Mouse (Mus musculus) limb, embryonic 11.5 days (tissue): ENCODE measurements around the gene Hist1h2ag. TPM values are rescaled to one million over a fixed set of nuclear protein-coding genes. Genes with fewer than 3 reads are reported as not detected.
"Not testable (repeated sequence)": the region's sequence is repeated elsewhere in the genome, so short reads cannot be mapped to it uniquely, and the experiment has no call there.

ENCODE experiments used
- ATAC-seq: fragments of 200-750 bp; cut with Nextera tagmentation; 2 replicates; pipeline ENCODE4 v1.8.0; 2017; ENCODE audit warnings: low read depth; ENCODE audit not compliant: insufficient number of reproducible peaks, low FRiP score, low TSS enrichment
- DNase-seq: peaks from one replicate; pipeline ENCODE4 v3.0.0-alpha.2; 2015; ENCODE audit warnings: low spot score
- H3K27ac ChIP-seq: fragments of 300-500 bp; sonication (generic); replicated peaks from 2 replicates; pipeline ENCODE4 v1.5.1; 2014; ENCODE audit warnings: low read depth, mild to moderate bottlenecking, low read length
- H3K27me3 ChIP-seq: fragments of 300-500 bp; sonication (generic); 2 replicates; pipeline ENCODE4 v1.6.1; 2014; ENCODE audit warnings: mild to moderate bottlenecking, low read length, mixed read lengths; ENCODE audit not compliant: control insufficient read depth, insufficient read depth
- H3K36me3 ChIP-seq: fragments of 300-500 bp; sonication (generic); 2 replicates; pipeline ENCODE4 v1.6.1; 2014; ENCODE audit warnings: mild to moderate bottlenecking, low read length, moderate library complexity, mixed read lengths; ENCODE audit not compliant: control insufficient read depth, insufficient read depth
- H3K4me1 ChIP-seq: fragments of 300-500 bp; sonication (generic); 2 replicates; pipeline ENCODE4 v1.6.1; 2014; ENCODE audit warnings: low read length, mixed read lengths; ENCODE audit not compliant: control insufficient read depth, insufficient read depth
- H3K4me2 ChIP-seq: fragments of 300-500 bp; sonication (generic); 2 replicates; pipeline ENCODE4 v1.6.1; 2014; ENCODE audit warnings: low read depth, mild to moderate bottlenecking, moderate library complexity; ENCODE audit not compliant: severe bottlenecking
- H3K4me3 ChIP-seq: fragments of 300-500 bp; sonication (generic); 2 replicates; pipeline ENCODE4 v1.5.1; 2014; ENCODE audit warnings: low read depth, low read length
- H3K9ac ChIP-seq: fragments of 300-500 bp; sonication (generic); 2 replicates; pipeline ENCODE4 v1.6.1; 2014; ENCODE audit warnings: mild to moderate bottlenecking, low read length
- H3K9me3 ChIP-seq: fragments of 300-500 bp; sonication (generic); 2 replicates; pipeline ENCODE4 v1.6.1; 2016; ENCODE audit warnings: low read length; ENCODE audit not compliant: control insufficient read depth
- WGBS: fragments of 180-500 bp; shearing (Covaris S2); extraction: QIAGEN DNeasy Blood & Tissue Kit; methylation state at CpG from one replicate; pipeline ENCODE4 v1.1.7; 2014; 5-methylcytosine and 5-hydroxymethylcytosine counted together
- polyA plus RNA-seq: library from polyadenylated mRNA; unstranded; fragments of >200 nt; fragmentation: Nextera tagmentation; extraction: Ambion mirVana; gene quantifications from 2 replicates; pipeline ENCODE4 v1.2.1, GENCODE M21; 2014

Gene Hist1h2ag
- polyA plus RNA-seq, 1 experiment from 2014 or later: 75.3 TPM

DNA sequence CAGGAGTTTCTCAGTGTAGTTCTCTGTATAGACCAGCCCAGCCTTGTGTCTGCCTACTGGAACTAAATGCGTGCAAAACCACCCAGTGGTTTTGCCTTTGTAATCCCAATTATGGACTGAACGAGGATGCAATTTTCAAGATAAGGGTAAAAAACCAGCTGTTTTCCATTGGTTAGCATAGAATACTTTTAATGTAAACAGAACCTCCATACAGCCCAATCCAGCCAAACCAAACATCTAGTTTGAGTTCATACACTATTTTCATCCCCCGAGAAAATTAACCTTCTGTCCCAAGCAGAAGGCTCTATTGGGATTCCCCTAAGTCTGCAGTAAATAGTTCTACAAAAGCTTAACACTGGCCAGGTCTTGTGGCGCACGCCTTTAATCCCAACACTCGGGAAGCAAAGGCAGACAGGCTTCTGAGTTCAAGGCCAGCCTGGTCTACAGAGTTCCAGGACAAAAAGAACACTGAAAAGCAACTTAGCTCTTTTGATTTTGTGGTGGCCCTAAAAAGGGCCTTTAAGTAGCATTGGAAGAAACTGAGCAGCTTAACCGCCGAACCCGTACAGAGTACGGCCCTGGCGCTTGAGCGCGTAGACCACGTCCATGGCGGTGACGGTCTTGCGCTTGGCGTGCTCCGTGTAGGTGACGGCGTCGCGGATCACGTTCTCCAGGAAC is 2.1 kb downstream of the Hist1h2ag start:
- DNase-seq (peak; percentile 77), ATAC-seq (peak; percentile 3; the same call in 1 of the 2 replicates)
- no peaks in the 10 kb centered on the region for H3K27me3 ChIP-seq
- no peaks in the 10 kb centered on the region for H3K36me3 ChIP-seq
- peaks cover 10% of the 10 kb centered on the region for H3K4me1 ChIP-seq
- 1% methylated on average over 16 of the region's 24 CpGs for WGBS
- no peaks in the 10 kb centered on the region for H3K9me3 ChIP-seq
- H3K4me2 ChIP-seq: peak overlapping the region; percentile 69
- H3K27ac ChIP-seq: peak overlapping the region; percentile 88
- peak overlapping the region; percentile 33 for H3K4me3 ChIP-seq
- H3K9ac ChIP-seq: peak overlapping the region; percentile 65

DNA sequence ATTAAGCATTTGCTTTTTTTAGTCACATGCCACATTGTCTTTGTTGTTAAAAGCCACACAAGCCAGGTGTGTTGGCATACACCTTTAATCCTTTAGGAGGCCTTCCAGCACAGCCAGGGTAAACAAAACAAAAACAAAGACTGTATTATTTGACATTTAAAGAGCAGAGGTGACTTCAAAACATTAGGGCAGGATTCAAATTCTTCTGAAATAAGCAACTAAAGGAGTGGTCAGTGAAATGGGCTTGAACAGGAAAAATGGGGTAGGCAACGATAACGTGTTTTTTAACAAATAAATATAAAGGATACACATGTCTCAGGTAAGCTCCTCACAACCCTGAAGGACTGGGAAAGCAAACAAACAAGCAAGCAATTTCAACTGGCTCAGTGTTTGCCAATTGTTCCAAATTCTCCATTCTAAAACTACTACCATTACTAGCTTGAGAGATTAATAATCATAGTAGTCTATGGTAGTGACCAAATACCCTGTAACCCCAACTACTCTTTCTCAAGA is 2.7 kb downstream of the Hist1h2ag start:
- peak overlapping the region; percentile 88 for H3K27ac ChIP-seq
- 5% methylated on average over 2 of the region's 2 CpGs for WGBS
- ATAC-seq (no peak), DNase-seq (no peak)
- H3K36me3 ChIP-seq: no peaks in the 10 kb centered on the region
- peak overlapping the region; percentile 33 for H3K4me3 ChIP-seq
- H3K9ac ChIP-seq: peak overlapping the region; percentile 65
- peaks cover 10% of the 10 kb centered on the region for H3K4me1 ChIP-seq
- no peaks in the 10 kb centered on the region for H3K27me3 ChIP-seq
- H3K4me2 ChIP-seq: peak overlapping the region; percentile 69
- H3K9me3 ChIP-seq: no peaks in the 10 kb centered on the region

DNA sequence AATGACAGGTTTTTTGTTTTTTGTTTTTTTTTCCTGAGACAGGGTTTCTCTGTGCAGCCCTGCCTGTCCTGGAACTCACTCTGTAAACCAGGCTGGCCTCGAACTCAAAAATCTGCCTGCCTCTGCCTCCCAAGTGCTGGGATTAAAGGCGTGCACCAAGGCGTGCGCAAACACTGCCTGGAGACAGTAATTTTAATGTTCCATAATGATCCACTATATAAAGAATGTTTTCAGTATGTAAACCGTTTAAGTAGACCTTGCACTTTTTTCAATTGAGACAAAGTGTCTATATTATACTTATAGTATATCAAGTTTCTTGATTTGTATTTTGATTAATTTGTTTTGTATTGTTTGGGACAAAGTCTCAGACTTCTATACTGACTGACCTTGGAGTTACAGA is 3.4 kb downstream of the Hist1h2ag start:
- Histone ChIP-seq H3K9ac (no peak overlapping the region), H3K4me2 (no peak overlapping the region)
- 67% methylated on average over 5 of the region's 5 CpGs for WGBS

DNA sequence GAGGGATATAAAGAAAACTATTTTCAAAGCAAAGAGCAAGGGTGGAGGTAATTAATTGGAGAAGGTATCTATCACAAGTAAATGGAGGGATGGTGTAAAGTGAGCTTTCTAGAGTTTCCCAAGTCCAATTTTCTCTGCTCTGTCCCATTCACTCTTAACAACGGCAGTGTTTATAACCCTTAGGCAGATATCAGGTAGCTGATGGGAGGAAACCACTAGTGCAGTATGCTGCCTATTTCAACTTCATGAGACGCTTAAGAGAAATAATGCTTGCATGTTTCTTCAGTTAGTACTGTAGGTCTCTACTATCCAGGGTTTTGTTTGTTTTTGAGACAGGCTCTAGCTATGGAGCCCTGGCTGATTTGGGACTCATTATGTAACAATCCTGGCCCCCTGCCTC is 5.3 kb downstream of the Hist1h2ag start:
- Histone ChIP-seq H3K4me3 (no peak overlapping the region), H3K4me2 (peak overlapping the region; percentile 20; the same call in 1 of the 2 replicates), H3K36me3 (no peaks in the 10 kb centered on the region), H3K4me1 (peaks cover 7% of the 10 kb centered on the region), H3K9ac (no peak overlapping the region), H3K27ac (peak overlapping the region; percentile 56; the same call in 1 of the 2 replicates), H3K9me3 (no peaks in the 10 kb centered on the region), H3K27me3 (no peaks in the 10 kb centered on the region)
- no peak for DNase-seq
- no peak for ATAC-seq
- 67% methylated on average over 2 of the region's 2 CpGs for WGBS

More for the DNA sequence above, 3.4 kb downstream of the Hist1h2ag start:
- peak overlapping the region; percentile 88; the same call in 1 of the 2 replicates for H3K27ac ChIP-seq
- no peaks in the 10 kb centered on the region for H3K9me3 ChIP-seq
- ATAC-seq (no peak), DNase-seq (no peak)
- H3K27me3 ChIP-seq: no peaks in the 10 kb centered on the region
- peaks cover 8% of the 10 kb centered on the region for H3K4me1 ChIP-seq
- H3K36me3 ChIP-seq: no peaks in the 10 kb centered on the region
- H3K4me3 ChIP-seq: no peak overlapping the region

DNA sequence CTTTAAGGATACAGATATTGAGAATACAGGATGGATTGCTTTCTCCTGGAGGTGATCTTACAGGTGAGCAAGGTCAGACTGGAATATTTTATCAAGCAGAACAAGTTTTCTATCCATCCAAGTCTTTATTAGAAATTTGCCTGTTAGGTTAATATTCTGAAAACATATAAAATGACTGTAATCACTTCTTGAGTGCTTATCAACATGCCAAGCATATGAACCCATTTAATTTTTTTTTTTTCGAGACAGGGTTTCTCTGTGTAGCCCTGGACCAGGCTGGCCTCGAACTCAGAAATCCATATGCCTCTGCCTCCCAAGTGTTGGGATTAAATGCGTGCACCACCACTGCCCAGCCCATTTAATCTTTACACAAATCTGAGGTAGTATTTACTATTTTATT is 5.8 kb downstream of the Hist1h2ag start:
- Histone ChIP-seq H3K36me3 (no peaks in the 10 kb centered on the region), H3K9me3 (no peaks in the 10 kb centered on the region), H3K4me1 (peaks cover 7% of the 10 kb centered on the region), H3K27ac (peak overlapping the region; percentile 96), H3K4me3 (peak overlapping the region; percentile 37; the same call in 1 of the 2 replicates), H3K27me3 (no peaks in the 10 kb centered on the region), H3K4me2 (peak overlapping the region; percentile 62), H3K9ac (peak overlapping the region; percentile 79)
- 65% methylated on average over 3 of the region's 3 CpGs for WGBS
- ATAC-seq: no peak
- no peak for DNase-seq

DNA sequence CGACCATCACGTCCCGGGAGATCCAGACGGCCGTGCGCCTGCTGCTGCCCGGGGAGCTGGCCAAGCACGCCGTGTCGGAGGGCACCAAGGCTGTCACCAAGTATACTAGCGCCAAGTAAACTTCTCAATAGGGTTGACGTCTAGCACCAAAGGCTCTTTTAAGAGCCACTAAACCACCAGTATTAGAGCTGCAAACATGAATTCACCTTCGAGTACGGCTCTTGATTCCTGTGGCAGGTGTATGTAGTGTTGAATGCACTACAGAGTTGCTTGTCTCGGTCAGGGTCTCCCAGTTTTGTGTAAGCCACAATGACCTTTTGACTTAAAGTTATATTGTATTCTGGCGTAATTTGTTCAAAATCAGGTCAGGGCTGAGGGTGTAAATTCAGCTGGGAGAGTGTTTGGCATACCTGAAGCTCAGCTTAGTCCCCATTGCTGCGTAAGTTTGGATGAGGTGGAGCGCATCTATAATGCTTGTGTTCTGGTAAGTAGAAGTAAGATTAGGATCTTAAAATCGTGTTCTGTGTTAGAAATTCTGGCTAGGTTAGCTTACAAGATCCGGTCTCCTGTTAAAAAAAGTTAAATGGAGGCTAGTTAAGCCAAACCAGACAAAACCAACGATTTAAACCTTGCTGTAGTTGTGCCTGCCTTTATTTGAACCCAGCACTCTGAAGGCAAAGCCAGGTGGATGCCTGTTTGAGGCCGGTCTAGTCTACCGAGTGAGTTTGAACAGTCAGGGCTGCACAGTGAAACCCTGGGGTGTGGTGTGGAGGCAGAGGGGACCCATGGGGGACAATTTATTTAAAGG is 6.4 kb downstream of the Hist1h2ag start:
- peak; percentile 76 for DNase-seq
- Histone ChIP-seq H3K9ac (peak overlapping the region; percentile 79), H3K27me3 (no peaks in the 10 kb centered on the region), H3K36me3 (no peaks in the 10 kb centered on the region), H3K9me3 (no peaks in the 10 kb centered on the region), H3K27ac (peak overlapping the region; percentile 96), H3K4me3 (peak overlapping the region; percentile 37), H3K4me1 (peaks cover 7% of the 10 kb centered on the region), H3K4me2 (peak overlapping the region; percentile 62)
- 5% methylated on average over 17 of the region's 23 CpGs for WGBS
- 0 out of 2 replicates have a peak, but pooled peaks have one; percentile 0 for ATAC-seq

DNA sequence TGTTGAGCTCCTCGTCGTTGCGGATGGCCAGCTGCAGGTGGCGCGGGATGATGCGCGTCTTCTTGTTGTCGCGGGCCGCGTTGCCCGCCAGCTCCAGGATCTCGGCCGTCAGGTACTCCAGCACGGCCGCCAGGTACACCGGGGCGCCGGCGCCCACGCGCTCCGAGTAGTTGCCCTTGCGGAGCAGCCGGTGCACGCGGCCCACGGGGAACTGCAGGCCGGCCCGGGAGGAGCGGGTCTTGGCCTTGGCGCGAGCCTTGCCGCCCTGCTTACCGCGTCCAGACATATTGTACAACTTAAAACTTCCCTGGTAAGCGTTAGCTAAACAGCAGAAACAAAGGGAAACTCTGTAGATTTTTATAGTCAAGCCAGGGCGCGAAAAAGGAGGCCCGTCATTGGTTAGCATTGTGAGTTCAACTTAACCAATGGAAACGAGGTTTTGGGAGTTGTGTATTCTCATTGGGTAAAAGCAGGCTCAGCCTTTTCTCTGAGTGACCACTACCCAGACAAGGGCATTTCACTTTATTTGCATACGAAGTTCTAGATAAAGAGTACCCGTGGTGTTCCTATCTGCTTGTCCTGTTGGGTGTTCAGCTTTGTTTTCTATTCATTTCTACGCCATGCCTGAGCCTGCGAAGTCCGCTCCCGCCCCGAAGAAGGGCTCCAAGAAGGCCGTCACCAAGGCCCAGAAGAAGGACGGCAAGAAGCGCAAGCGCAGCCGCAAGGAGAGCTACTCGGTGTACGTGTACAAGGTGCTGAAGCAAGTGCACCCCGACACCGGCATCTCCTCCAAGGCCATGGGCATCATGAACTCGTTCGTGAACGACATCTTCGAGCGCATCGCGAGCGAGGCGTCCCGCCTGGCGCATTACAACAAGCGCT is 7.2 kb downstream of the Hist1h2ag start, which contains the start of the genes Hist1h2ah and Hist1h2bk:
Hist1h2ah (minus strand) TSS at position 302 of the 882 bp plus-strand sequence.
Hist1h2bk (plus strand) TSS at position 604 of the 882 bp plus-strand sequence.
- 0% methylated on average over 23 of the region's 69 CpGs for WGBS

More for the DNA sequence above, 7.2 kb downstream of the Hist1h2ag start, which contains the start of the genes Hist1h2ah and Hist1h2bk:
- Histone ChIP-seq H3K27ac (peak within 1 kb of the TSS; percentile 96), H3K4me3 (peak within 1 kb of the TSS; percentile 37), H3K4me2 (peak within 1 kb of the TSS; percentile 62), H3K9ac (peak within 1 kb of the TSS; percentile 90)
- not testable (repeated sequence) for H3K9me3 ChIP-seq, H3K4me1 ChIP-seq, H3K27me3 ChIP-seq, H3K36me3 ChIP-seq
- ATAC-seq (peak; percentile 98), DNase-seq (peak; percentile 89)
